Mouse (Mus musculus) forebrain, embryonic 11.5 days (tissue): Measurements from ENCODE around the gene Enoph1. TPM values are rescaled to one million over a fixed set of nuclear protein-coding genes. Genes with fewer than 3 reads are reported as not detected.

ENCODE experiments used
- ATAC-seq: fragments of 200-750 bp; cut with Nextera tagmentation; replicated peaks from 2 replicates; pipeline ENCODE4 v1.8.0; 2017; ENCODE audit warnings: moderate TSS enrichment; ENCODE audit not compliant: low FRiP score
- DNase-seq: peaks from one replicate; pipeline ENCODE4 v3.0.0-alpha.2; 2017; ENCODE audit warnings: low spot score
- H3K27ac ChIP-seq: fragments of 300-500 bp; sonication (generic); 2 replicates; pipeline ENCODE4 v1.5.1; 2014; ENCODE audit warnings: low read depth, low read length
- H3K27me3 ChIP-seq: fragments of 300-500 bp; sonication (generic); 2 replicates; pipeline ENCODE4 v1.6.1; 2014; ENCODE audit warnings: mild to moderate bottlenecking, low read length, mixed read lengths; ENCODE audit not compliant: control insufficient read depth, insufficient read depth
- H3K36me3 ChIP-seq: fragments of 300-500 bp; sonication (generic); 2 replicates; pipeline ENCODE4 v1.6.1; 2014; ENCODE audit warnings: mild to moderate bottlenecking, low read length, moderate library complexity, mixed read lengths; ENCODE audit not compliant: control insufficient read depth, insufficient read depth
- H3K4me1 ChIP-seq: fragments of 300-500 bp; sonication (generic); replicated peaks from 2 replicates; pipeline ENCODE4 v1.6.1; 2014; ENCODE audit warnings: low read length, mixed read lengths; ENCODE audit not compliant: control insufficient read depth, insufficient read depth
- H3K4me2 ChIP-seq: fragments of 300-500 bp; sonication (generic); 2 replicates; pipeline ENCODE4 v1.6.1; 2014; ENCODE audit warnings: low read depth, mild to moderate bottlenecking, low read length, moderate library complexity, mixed read lengths; ENCODE audit not compliant: severe bottlenecking
- H3K4me3 ChIP-seq: fragments of 300-500 bp; sonication (generic); 2 replicates; pipeline ENCODE4 v1.5.1; 2014; ENCODE audit warnings: low read depth, low read length
- H3K9ac ChIP-seq: fragments of 300-500 bp; sonication (generic); 2 replicates; pipeline ENCODE4 v1.6.1; 2014; ENCODE audit warnings: low read length
- H3K9me3 ChIP-seq: fragments of 300-500 bp; sonication (generic); 2 replicates; pipeline ENCODE4 v1.6.1; 2016; ENCODE audit warnings: low read length, mixed read lengths; ENCODE audit not compliant: control insufficient read depth
- WGBS: fragments of 180-500 bp; shearing (Covaris S2); extraction: QIAGEN DNeasy Blood & Tissue Kit; methylation state at CpG from one replicate; pipeline ENCODE4 v1.1.7; 2014; 5-methylcytosine and 5-hydroxymethylcytosine counted together
- polyA plus RNA-seq: library from polyadenylated mRNA; unstranded; fragments of >200 nt; fragmentation: Nextera tagmentation; extraction: Ambion mirVana; gene quantifications from 2 replicates; pipeline ENCODE4 v1.2.1, GENCODE M21; 2014

Gene Enoph1
- polyA plus RNA-seq, 1 experiment from 2014 or later = 53.1 TPM

DNA sequence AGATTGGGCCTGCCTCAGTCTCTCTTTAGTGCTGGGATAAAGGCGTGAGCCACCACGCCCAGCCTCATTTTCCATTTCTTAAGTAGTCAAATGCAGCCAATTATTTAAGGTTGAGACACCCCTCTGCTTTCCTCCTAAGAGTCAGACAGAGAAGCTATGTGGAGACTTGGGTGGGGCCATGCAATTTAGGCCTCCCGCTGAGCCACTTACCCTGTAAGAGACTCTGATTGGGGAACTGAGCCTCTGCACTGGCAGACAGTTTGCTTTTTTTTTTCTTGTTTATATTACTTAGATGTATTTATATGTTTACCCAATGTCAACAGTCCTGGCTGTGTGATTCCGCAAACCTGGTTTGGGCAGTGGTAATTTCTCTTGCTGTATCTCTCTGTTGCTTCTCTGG lies 4.2 kb downstream of the Enoph1 start:
- Histone ChIP-seq H3K9me3 (no peaks in the 10 kb centered on the region), H3K36me3 (no peaks in the 10 kb centered on the region), H3K27me3 (no peaks in the 10 kb centered on the region), H3K4me2 (no peak overlapping the region), H3K4me3 (no peak overlapping the region), H3K27ac (no peak overlapping the region), H3K4me1 (peaks cover 14% of the 10 kb centered on the region), H3K9ac (no peak overlapping the region)
- DNase-seq = no peak
- 77% methylated on average over 4 of the region's 4 CpGs for WGBS
- ATAC-seq = no peak

DNA sequence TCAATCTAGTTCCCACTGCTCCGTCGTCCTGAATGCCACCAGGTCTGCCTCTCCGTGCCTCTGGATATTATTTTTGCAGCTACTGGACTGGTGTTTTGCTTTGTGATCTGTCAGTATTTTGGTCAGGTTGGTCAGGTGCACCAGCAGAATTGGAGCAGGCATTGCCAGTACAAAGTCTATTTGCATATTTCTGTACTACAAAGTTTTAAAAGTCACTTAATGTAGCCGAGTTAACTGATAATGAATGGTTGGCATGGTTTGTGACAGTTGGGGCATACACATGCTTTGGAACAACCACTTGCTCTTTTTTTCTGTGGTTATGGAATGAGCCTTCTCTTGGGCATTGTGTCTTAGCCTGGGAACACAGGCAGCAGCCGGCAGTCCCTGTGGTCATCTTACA lies 4.8 kb downstream of the Enoph1 start:
- 88% methylated on average over 5 of the region's 5 CpGs for WGBS
- Histone ChIP-seq H3K9ac (no peak overlapping the region), H3K27me3 (no peaks in the 10 kb centered on the region), H3K4me3 (no peak overlapping the region), H3K4me2 (no peak overlapping the region), H3K9me3 (no peaks in the 10 kb centered on the region), H3K27ac (no peak overlapping the region), H3K36me3 (no peaks in the 10 kb centered on the region), H3K4me1 (peaks cover 14% of the 10 kb centered on the region)
- ATAC-seq = no peak
- DNase-seq = no peak

- WGBS = 83% methylated on average over 3 of the region's 3 CpGs
- H3K9ac ChIP-seq = no peak overlapping the region
- DNase-seq (no peak), ATAC-seq (no peak)
- H3K36me3 ChIP-seq = no peaks in the 10 kb centered on the region
- no peak overlapping the region for H3K4me2 ChIP-seq
- H3K4me3 ChIP-seq = no peak overlapping the region
- H3K27me3 ChIP-seq = no peaks in the 10 kb centered on the region
- peaks cover 14% of the 10 kb centered on the region for H3K4me1 ChIP-seq
- no peaks in the 10 kb centered on the region for H3K9me3 ChIP-seq
- H3K27ac ChIP-seq = no peak overlapping the region
Measured at GRCm38 (mm10) chr5:100046096-100046495, 6.3 kb downstream of the Enoph1 start.

- Histone ChIP-seq H3K4me3 (no peak overlapping the region), H3K9ac (no peak overlapping the region; the same call in 1 of the 2 replicates), H3K36me3 (no peaks in the 10 kb centered on the region), H3K4me1 (peaks cover 14% of the 10 kb centered on the region), H3K27me3 (no peaks in the 10 kb centered on the region), H3K4me2 (no peak overlapping the region), H3K27ac (no peak overlapping the region), H3K9me3 (no peaks in the 10 kb centered on the region; the same call in 1 of the 2 replicates)
- ATAC-seq = no peak
- 57% methylated on average over 8 of the region's 8 CpGs for WGBS
- DNase-seq = no peak
Measured at GRCm38 (mm10) chr5:100047143-100047640, 7.4 kb downstream of the Enoph1 start.

DNA sequence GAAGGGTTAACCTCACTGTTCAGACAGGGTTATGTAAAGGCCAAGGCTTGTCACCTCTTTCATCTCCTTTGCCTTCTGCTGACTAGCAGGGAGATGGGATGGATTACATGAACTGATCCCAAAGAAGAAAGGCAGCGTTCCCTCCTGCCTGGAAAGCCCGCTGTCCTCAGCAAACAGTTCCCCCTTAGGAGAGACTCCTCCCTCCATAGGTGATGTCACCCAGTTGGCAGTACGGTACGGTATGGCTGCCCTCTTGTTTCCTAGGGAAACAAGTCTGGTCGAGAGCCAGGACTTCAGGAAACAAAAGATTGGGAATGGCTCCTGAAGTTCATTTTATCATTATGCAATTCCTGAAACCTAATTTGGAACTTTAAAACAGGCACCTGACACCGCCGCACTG lies 8.1 kb downstream of the Enoph1 start:
- 53% methylated on average over 7 of the region's 7 CpGs for WGBS
- peak overlapping the region; percentile 30; the same call in 1 of the 2 replicates for H3K9ac ChIP-seq
- no peaks in the 10 kb centered on the region; the same call in 1 of the 2 replicates for H3K9me3 ChIP-seq
- no peak overlapping the region for H3K4me3 ChIP-seq
- no peaks in the 10 kb centered on the region for H3K27me3 ChIP-seq
- H3K4me1 ChIP-seq = peaks cover 14% of the 10 kb centered on the region
- no peak for DNase-seq
- H3K27ac ChIP-seq = no peak overlapping the region
- H3K36me3 ChIP-seq = no peaks in the 10 kb centered on the region
- no peak overlapping the region for H3K4me2 ChIP-seq
- ATAC-seq = no peak

GRCm38 (mm10) chr5:100049904-100050303 lies 10.1 kb downstream of the Enoph1 start:
- H3K27ac ChIP-seq = no peak overlapping the region
- no peak overlapping the region for H3K4me2 ChIP-seq
- H3K4me3 ChIP-seq = no peak overlapping the region
- no peaks in the 10 kb centered on the region for H3K27me3 ChIP-seq
- no peaks in the 10 kb centered on the region; the same call in 1 of the 2 replicates for H3K9me3 ChIP-seq
- DNase-seq (no peak), ATAC-seq (no peak)
- no peaks in the 10 kb centered on the region for H3K36me3 ChIP-seq
- WGBS = 91% methylated on average over 3 of the region's 3 CpGs
- H3K4me1 ChIP-seq = peaks cover 14% of the 10 kb centered on the region
- no peak overlapping the region for H3K9ac ChIP-seq

GRCm38 (mm10) chr5:100052728-100053127 lies 12.9 kb downstream of the Enoph1 start:
- Histone ChIP-seq H3K9me3 (no peaks in the 10 kb centered on the region; the same call in 1 of the 2 replicates), H3K4me2 (no peak overlapping the region), H3K4me1 (peaks cover 6% of the 10 kb centered on the region; the same call in 1 of the 2 replicates), H3K4me3 (no peak overlapping the region), H3K27me3 (no peaks in the 10 kb centered on the region), H3K9ac (no peak overlapping the region), H3K27ac (no peak overlapping the region), H3K36me3 (no peaks in the 10 kb centered on the region)
- ATAC-seq (no peak), DNase-seq (no peak)
- 87% methylated on average over 7 of the region's 7 CpGs for WGBS

- DNase-seq = no peak
- Histone ChIP-seq H3K4me2 (no peak overlapping the region), H3K9ac (no peak overlapping the region), H3K27me3 (no peaks in the 10 kb centered on the region), H3K36me3 (no peaks in the 10 kb centered on the region), H3K4me1 (peaks cover 4% of the 10 kb centered on the region), H3K9me3 (no peaks in the 10 kb centered on the region; the same call in 1 of the 2 replicates), H3K27ac (no peak overlapping the region), H3K4me3 (no peak overlapping the region)
- 84% methylated on average over 11 of the region's 11 CpGs for WGBS
- ATAC-seq = no peak
Measured at GRCm38 (mm10) chr5:100054807-100055547, 15.2 kb downstream of the Enoph1 start.
